Mouse (Mus musculus): Measurements from ENCODE around the gene Vangl1.

- no peak for TF ChIP-seq POLR2A (IDR thresholded peaks at IDR 0.05; ENCODE audit: low read depth, low read length)
- TF ChIP-seq CTCF (conservative IDR thresholded peaks at IDR 0.05; ENCODE audit: insufficient read depth, insufficient read length, low read depth, low read length) = no peak
Observed at GRCm38 (mm10) chr3:102190642-102191041, 13.9 kb downstream of the Vangl1 start.

All from kidney, adult 2 months (tissue).